Mouse (Mus musculus) cerebellum, postnatal 36 days (tissue): ENCODE measurements around the gene Cab39.
A peak's percentile ranks its signal among the peaks of the same experiment; 100 is the strongest.

ENCODE experiments used
- DNase-seq, 2 experiments: peaks; one replicate each; pipeline ENCODE4 v3.0.0; 2021 to 2022; ENCODE audit warnings: mixed read lengths in 2 of 2

The Cab39 gene

DNA sequence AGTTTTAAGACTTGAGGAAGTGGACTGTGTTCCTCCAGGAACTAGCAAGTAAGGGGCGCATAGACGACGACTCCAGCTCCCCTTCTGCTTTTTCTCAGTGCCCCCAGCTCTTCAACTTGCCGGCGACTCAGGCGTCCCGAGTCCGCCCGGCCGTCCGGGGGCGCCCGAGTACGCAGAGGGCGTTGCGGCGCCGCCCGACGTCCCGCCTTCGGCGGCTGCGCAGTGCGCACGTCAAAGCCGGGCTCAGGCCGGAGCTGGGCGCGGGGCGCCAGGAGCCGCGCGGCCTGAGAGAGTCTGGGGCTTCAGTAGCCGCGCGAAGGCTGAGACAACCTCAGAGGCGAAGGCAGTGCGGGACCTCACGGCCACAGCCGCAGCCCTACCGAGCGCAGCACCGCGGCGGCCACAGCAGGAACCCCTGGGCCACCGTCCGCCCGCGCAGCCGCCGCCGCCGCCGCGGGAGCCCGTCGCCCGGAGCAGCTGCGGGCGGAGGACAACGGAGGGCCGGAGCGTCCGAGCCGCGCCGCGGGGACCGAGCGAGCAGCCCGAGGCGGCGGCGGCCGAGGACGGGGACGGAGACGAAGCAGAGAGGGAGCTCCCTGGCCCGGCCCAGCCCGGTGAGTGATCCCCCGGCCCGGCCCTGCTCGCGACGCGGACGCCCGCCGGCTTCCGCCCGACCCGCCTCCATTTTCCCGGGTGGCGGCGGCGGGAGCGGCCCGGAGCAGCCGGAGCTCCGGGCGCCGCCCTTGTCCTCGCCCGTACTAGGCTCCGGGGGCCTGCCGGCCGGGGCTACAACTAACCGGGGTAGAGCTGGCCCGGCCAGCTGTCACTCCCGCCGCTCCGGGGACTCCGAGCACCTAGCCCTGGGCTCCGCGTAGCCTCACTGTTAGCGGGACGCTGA lies at the start of gene Cab39:
TSS of gene Cab39 (plus strand) at position 234 of the 898 bp plus-strand sequence.
- peak; percentile 87 to 89 for DNase-seq

DNA sequence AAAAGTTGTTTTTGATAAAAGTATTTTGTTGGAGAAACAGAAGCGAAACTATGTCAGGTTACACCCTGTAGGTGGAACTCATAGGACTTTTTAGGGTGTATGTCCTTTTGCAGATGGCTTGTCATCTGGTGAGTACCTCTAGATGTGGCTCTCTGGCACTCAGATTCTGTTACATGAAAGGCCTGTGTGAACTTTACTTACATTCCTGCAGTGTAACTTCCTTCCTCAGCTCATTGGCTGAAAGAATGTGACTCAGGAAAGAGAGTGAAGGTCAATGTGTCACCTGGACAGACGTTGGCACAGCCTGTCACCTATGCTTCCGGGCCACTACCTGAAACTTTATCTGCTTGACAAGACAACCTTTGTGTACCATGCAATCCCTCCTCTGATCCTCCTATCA lies 48.7 kb upstream of the Cab39 start:
- no peak for DNase-seq

DNA sequence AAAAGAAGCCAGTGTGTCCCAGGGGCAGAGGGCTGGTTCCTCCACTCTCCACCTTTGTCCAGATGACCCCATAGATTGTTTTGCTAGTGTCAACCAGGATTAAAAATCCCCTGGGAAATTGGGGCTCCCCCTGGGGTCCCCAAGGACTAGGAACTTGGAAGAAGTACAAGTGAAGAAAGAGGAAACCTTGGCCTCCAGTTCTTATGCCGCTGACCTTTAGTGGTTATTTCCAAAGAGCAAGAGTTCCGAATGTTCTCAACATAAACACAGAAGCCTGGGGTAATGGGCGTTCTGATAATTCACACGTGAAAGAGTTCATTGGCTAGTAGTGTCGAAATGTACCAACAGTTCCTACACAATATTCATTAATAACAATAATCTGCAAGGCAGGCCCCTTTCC lies 46.7 kb upstream of the Cab39 start:
- no peak for DNase-seq

DNA sequence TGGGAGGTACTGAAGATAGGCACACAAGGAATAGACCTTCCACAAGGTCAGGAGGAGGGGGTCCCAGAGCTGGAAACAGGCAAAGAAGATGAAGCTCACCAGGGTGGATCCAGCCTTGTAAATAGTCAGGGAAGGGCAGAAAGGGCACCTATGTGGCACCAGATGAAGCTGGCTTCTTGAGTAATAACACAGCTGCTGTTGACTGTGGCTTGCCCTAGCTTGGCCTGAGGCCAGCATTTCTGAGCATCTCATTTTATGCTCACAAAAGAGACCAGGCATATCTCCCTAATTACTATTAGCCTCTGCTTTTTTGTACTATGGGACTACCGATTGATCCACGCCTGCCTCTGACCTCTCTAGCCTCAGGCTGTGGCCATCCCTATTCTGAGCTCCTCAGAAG lies 43.4 kb upstream of the Cab39 start:
- no peak for DNase-seq

DNA sequence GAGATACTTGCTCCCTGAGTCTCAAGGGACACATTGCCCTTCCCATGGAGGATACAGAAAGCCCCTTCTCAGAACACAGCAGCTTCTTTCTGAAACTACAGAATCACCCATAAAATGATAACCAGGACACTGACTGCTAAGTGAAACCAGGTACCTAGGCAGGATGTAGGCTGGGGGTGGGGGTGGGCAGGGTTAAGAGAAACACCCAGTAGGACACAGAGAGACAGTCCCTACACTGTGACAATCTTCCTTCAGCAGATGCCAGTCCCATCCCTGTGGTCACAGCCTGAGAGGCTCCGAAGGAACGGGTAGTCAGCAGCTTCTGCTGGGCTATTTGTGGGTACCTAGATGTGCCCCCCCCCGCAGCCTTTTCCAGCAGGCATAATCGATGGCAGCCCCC lies 42.6 kb upstream of the Cab39 start:
- DNase-seq: no peak

DNA sequence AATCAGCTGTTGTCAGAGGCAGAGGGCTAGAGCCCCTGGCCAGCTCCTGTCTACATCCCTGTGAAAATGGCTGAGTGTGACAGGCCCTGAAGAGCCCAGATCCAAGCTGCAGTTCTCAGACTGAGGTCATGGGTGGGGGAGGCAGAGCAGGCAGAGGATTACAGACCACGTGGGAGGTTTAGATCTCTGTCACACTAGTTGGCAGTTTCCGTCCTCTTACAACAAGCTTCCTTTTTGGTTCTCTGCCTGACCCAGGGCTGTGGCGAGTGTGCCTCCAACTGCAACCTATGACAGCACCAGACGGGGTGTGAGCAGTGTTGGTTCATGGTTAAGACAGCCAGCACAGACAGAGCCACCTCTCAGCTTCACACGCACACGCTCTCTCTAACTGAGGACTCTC lies 41.7 kb upstream of the Cab39 start:
- DNase-seq: no peak

DNA sequence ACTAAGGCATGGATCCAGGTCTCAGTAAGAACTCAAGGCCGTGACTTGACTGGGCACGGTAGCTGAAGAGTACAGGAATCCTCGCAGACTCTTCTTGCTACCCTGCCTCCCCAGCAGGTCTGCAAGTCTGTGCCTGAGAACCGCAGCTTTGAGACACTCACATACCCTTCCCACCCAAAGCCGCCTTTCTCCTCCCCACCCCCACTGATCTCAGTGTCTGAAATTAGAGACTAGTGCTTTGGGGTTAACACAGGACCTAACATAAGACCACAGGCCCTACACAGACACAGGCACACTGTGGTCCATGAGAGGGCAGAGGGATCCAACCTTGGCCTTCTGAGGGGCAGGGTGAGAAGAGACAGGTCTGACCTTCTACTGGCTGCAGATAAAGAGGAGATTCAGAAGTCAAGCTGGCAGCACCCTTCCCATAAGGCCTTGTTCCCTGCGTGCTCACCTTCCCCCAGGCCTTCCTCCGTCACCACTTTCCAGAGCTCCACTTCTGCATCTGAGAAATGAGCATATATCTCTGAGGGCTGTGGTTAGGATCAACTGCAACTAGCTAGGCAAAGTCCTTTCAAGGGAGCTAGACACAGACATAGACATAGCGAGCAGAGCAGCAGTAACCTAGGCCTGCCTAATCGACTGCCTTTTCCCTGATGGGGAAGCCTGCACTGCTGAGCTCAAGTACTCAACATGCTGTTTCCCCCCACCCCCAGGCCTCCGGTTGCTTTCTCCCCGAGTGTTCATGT lies 41.1 kb upstream of the Cab39 start:
- no peak for DNase-seq

DNA sequence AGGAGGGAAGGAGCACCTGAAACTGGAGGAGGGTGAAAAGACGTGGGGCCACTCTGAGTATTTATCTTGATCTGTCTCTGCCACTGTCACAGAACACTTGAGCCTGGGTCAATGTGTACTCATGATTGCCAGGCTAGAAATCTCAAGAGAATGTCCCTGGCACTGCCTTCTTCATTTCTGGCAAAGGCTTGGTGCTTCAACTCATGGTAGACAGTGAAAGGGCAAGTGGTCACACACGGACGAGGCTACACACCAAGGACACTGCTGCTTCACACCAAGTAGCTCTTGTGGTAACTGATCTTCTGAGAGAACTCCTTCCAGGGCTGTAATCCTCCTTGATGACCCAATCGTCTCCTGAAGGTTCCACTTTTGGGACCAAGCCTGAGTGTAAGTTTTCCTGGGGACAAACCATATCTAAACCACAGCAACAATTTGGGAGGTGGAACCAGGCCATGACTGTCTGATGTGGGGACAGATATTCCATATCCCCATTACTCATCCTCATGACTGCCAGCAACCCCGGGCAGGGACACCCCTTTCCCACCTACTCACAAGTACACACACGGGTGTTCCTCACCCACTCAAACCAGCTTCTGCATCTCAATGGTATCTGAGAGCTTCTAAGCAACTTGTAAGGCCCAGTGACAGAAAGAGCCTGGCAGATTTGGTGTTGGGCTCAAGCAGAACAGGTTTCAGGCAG lies 35.6 kb upstream of the Cab39 start:
- no peak for DNase-seq

DNA sequence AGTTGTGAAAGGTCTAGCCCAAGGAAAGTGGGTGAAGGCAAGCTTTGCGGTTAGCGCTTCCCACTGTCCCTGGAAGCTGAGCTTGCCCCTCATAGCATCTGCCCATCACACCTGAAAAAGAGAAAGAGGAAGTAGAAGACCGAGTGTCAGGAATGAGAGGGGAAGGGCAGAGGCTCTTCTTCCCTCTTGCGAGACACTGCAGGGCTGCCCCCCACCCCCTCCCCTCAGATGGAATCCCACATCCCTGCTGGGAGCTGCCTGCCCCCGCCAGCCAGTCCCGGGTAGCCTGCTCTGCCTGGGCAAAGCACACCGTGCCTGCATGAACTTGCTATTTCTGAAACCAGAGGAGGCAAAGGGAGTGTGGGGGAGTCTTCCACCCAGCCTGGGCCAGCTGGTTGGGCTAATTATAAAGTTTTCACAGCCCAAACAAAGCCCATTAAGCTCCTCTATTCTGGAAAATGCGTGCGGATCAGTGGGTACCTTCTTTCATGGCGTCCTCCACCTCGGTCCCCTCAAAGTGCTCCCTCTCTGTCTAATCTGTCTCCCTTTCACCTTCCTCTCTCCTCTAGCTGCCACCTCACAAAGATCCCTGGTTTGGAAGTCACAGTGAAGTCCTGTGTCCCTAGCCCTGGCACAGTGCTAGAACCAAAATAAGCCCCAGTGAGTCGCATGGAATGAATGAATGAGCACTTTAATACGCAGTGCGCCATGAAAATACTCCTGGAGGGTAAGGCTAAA lies 34.8 kb upstream of the Cab39 start:
- DNase-seq: no peak

DNA sequence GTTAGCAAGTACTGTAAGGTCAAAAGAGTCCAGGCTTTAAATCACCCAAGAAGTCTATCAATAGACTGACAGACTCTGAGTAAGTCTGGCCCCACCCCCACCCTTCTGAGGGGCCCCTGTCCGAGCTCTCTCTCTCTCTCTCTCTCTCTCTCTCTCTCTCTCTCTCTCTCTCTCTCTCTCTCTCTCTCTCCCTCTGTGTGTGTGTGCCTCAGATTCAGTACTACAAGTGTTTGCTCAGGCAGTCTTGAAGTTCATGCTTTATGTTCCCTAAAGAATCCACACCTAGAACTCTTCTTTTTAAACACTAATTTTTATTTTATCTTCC lies 34.3 kb upstream of the Cab39 start:
- no peak for DNase-seq

DNA sequence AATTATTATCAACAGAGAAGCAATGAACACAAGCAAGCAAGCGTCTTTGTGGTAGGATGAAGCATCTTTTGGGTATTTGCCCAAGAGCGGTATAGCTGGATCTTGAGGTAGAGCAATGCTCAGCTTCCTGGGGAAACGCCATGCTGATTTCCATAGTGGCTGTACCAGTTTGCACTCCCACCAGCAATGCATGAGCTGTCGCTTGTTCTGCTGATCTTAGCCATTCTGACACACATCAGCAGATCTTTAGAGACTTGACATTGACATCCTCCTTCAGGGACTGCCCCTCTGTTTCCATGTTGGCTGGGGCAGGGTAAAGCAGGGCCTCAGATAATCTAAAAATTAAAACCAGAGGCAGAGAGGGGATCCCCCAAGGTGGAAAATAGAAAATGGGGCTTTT lies 31.6 kb upstream of the Cab39 start:
- no peak for DNase-seq

DNA sequence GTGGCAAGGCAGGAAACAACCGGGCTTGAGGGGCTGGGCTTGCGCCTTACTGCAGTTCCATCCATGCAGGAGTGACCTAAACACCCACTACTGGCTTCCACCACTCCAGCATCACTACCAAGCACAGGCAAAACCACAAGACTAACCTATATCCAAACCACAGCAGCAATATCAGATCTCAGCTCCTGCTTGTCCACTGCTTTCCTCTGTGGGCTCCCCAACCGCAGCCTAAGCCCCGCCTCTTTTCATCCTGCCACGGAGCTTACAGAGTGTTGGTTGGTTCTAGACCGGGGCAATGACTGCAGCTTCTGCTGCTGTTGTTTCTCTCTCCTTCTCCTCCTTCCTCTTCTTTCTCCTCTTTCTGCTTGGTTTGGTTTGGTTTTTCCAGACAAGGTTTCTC lies 29.9 kb upstream of the Cab39 start:
- no peak for DNase-seq

DNA sequence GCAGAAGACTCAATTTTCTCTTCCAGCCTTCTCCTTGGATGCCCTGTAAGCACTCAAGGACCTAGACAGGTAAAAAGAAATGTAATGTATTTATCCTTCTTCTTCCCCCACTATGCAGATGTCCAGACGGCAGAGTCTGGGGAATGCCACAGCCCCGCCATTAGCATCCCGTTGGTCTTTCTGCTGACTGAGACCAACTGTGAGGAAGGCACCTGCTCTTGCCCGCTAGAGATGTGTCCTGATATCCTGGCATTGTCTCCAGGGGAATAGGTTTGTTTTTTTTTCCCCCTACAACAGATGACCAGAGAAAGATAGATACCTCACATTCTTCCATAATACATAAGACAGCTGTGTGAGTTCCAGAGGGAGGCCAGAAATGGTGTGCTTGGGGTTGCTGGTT lies 28.9 kb upstream of the Cab39 start:
- no peak for DNase-seq

DNA sequence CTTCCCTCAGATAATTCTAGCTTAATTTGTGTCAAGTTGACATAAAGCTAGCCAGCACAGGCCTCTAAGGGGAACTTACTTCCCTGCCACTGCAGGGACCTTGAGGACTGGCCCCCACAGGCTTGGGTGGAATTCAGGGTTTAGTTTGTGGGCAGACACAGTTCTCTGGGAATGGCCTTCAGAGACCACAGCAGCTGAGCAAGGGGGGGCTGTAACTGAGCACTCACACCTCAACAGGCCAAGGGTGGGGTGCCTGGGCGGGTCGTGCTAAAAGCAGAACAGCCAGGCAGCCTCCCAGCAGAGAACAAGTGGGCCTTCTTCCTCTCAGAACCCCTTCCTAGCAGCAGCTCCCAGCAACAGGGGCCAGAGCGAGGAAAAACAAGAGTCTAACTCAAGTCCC lies 27.1 kb upstream of the Cab39 start:
- DNase-seq: no peak

DNA sequence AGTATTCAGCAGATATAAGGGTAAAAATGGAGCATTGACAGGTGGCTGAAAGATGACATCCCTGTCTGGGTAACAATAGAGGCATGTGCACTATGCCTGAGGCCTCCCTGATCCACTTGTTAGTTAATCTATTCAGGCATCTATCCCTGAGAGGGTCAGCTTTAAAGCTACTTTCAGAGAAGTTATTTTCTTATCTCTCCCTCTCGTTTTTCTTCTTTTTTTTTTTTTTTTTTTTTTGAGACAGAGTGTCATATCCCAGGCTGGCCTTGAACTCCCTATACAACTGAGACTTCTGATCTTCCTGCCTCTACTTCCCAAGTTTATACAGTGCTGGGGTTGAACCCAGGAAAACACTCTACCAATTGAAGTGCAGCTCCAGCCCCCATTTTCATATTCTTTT lies 25.5 kb upstream of the Cab39 start:
- no peak for DNase-seq

DNA sequence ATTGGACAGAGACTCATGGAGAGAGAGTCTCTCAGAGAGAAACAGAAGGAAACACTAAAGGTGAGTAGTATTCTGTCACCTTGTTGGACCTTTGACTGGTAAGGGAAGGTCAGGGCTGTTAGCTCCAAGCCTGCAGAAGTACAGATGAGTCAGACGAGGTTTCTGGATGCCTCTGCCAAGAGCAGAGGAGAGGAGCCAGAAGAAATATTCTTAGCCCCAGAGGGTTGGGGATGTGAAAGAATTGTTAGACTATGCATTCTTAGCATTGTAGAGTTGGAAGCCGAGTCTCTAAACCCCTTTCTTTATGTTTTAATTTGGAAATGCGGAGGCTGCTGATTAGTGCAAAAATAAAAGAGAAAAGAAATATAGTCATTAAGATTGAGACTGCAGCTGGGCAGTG lies 21.3 kb upstream of the Cab39 start:
- DNase-seq: no peak

DNA sequence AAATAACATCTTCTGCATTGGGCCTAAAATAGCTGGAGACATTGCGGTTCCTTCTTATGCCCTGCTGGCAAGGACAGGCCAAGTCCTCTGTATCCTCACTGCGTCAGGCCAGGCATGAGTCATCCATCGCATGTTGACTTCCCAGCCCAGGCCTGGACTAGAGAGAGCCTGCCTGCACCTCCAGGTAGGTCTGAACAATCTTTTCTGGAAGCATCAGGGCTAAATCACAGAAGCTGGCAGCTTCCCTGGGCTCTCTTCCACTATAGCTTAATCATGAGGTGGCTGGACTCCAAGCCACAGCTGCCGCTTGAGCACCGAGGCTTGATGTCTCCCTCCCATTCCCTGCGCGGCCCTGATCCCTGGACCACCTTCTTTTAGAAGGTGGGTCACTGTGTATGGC lies 18.1 kb upstream of the Cab39 start:
- peak in 1 of 2 experiments; percentile 13 for DNase-seq

DNA sequence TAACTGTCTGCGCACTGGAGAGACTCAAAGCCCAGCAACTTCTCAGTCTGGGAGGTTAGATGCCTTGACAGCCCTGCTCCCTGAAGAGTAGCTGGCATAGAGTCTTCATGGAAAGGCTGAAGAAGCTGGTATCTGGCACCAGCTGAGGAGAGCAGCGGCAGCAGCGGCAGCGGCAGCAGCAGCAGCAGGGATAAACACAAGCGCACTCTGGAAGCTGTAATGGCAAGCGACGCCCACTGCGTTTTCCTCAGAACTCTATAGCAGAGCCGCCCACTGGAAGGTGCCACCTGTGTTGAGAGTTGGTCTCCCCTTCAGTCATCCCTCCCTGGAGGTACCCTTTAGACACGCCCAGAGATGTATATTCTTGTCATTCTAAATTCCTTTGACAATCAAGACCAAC lies 17.1 kb upstream of the Cab39 start:
- no peak for DNase-seq

DNA sequence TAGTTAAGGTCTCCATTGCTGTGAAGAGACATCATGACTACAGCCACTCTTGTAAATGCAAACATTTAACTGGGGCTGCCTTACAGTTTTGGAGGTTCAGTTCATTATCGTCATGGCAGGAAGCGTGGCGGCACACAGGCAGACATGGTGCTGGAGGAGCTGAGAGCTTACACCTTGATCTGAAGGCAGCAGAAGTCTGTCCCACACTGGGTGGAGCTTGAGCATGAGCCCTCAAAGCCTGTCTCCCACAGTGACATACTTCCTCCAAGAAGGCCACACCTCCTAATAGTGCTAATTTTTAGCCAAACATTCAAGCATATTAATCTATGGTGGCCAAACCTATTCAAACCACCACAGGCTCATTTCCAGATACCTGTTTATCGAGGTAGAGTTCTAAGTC lies 14.8 kb upstream of the Cab39 start, which contains the start of gene A630001G21Rik:
TSS of gene A630001G21Rik (minus strand) at position 208 of the 400 bp plus-strand sequence.
- DNase-seq: no peak

DNA sequence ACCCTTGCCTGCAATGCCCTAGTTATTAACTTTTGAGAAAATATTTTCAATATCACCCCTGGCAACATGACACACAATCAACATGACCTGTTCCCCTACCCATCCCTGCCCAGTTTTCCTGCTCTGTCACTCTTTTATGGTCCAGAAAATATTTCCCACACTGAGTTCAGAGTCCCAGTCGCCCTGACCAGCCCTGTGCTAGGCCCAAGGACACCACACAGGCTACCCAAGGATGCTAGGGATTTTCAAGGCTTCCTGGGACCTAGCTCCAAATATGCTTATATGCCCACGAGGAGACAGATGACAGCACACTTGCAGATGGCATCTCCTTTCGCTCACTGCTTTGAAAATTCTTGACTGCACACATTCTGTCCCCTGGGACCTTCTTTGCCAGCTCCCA lies 14.2 kb upstream of the Cab39 start:
- DNase-seq: no peak

DNA sequence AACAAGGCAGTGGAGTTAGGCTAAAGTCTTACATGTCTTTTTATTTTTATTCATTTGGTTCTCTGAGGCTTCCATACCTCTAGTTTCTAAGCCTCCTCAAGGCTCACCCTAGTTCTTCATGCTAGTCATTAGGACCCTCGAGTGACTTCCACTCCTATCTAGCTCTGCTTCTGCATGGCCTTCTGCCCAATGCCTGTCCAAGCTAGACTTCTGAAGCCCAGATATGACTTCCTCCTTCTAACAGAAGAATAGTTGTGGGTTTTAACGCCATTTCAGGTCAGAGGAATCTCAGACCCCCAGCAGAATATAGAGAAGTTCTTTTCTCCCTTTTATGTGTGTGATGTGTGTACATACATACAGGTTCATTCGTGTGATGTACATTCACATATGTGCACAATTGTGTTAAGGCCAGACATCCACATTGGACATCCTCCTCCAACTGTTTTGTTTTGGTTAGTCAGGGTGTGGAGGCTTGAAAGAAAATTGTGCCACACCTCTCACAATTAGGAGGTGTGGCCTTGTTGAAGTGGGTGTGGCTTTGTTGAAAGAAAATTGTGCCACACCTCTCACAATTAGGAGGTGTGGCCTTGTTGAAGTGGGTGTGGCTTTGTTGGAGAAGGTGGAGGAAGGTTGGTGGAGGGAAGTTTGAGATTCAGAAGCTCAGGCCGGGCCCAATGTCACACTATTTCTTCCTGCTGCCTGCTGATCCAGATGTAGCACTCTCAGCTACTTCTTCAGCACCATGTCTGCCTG lies 13.6 kb upstream of the Cab39 start:
- no peak for DNase-seq

DNA sequence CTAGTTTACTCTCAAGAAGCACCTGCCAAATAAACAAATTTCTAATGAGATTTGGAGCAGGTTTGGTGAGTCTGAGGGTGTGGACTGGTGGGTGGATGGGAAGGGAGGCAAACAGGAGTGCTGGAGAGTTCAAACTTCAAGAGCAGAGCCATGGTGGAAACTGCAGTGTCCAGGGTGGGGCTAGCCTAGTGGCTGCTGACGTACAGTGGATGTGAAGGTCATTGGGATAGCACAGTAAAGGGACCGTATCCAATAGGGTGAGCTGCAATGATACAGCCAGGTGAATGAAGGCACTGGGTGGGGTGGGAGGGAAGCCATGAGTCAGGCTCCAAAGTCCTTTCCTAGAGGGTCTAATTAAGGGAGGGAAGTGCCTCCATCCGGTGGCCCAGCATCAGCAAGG lies 2.7 kb upstream of the Cab39 start:
- DNase-seq: no peak
